Mouse (Mus musculus) intestine, postnatal 0 days (tissue): ENCODE measurements around the gene Zbed6. TPM values are rescaled to one million over a fixed set of nuclear protein-coding genes. Genes with fewer than 3 reads are reported as not detected.
A peak's percentile ranks its signal among the peaks of the same experiment; 100 is the strongest.

ENCODE experiments used
- ATAC-seq: fragments of 200-750 bp; cut with Nextera tagmentation; 2 replicates; pipeline ENCODE4 v1.8.0; 2017; ENCODE audit warnings: mild to moderate bottlenecking, moderate TSS enrichment, moderate library complexity
- H3K27ac ChIP-seq: fragments of 300-500 bp; sonication (generic); 2 replicates; pipeline ENCODE4 v1.5.1; 2014; ENCODE audit warnings: mild to moderate bottlenecking, low read depth, low read length, moderate library complexity
- H3K27me3 ChIP-seq: fragments of 300-500 bp; sonication (generic); replicated peaks from 2 replicates; pipeline ENCODE4 v1.6.1; 2014; ENCODE audit warnings: low read length, mixed read lengths; ENCODE audit not compliant: control insufficient read depth, insufficient read depth
- H3K36me3 ChIP-seq: fragments of 300-500 bp; sonication (generic); 2 replicates; pipeline ENCODE4 v1.6.1; 2014; ENCODE audit warnings: mild to moderate bottlenecking, moderate library complexity; ENCODE audit not compliant: control insufficient read depth, insufficient read depth
- H3K4me1 ChIP-seq: fragments of 300-500 bp; sonication (generic); replicated peaks from 2 replicates; pipeline ENCODE4 v1.6.1; 2014; ENCODE audit warnings: antibody characterized with exemption, low read length, mixed read lengths; ENCODE audit not compliant: control insufficient read depth, insufficient read depth
- H3K4me2 ChIP-seq: fragments of 300-500 bp; sonication (generic); replicated peaks from 2 replicates; pipeline ENCODE4 v1.6.1; 2014; ENCODE audit warnings: low read depth, mild to moderate bottlenecking, moderate library complexity
- H3K4me3 ChIP-seq: fragments of 300-500 bp; sonication (generic); 2 replicates; pipeline ENCODE4 v1.5.1; 2014; ENCODE audit warnings: low read depth, low read length
- H3K9ac ChIP-seq: fragments of 300-500 bp; sonication (generic); 2 replicates; pipeline ENCODE4 v1.6.1; 2014; ENCODE audit warnings: mild to moderate bottlenecking, low read depth, low read length
- H3K9me3 ChIP-seq: fragments of 300-500 bp; sonication (generic); 2 replicates; pipeline ENCODE4 v1.6.1; 2016; ENCODE audit warnings: mixed run types; ENCODE audit not compliant: control insufficient read depth
- CTCF ChIP-seq: sonication (generic); IDR thresholded peaks from 2 replicates; pipeline ENCODE4 v1.5.1; 2016; ENCODE audit warnings: low read depth, mild to moderate bottlenecking, control low read depth, antibody characterized with exemption, moderate library complexity
- WGBS: fragments of 180-500 bp; shearing (Covaris S2); extraction: QIAGEN DNeasy Blood & Tissue Kit; methylation state at CpG from one replicate; pipeline ENCODE4 v1.1.7; 2014; 5-methylcytosine and 5-hydroxymethylcytosine counted together
- polyA plus RNA-seq: library from polyadenylated mRNA; unstranded; fragments of >200 nt; fragmentation: Nextera tagmentation; extraction: Ambion mirVana; gene quantifications from 2 replicates; pipeline ENCODE4 v1.2.1, GENCODE M21; 2015

Gene Zbed6
- polyA plus RNA-seq, 1 experiment from 2014 or later, result 0.93 TPM

GRCm38 (mm10) chr1:133694301-133694700, 33.6 kb upstream of the Zbed6 start:
- H3K27me3 ChIP-seq, result no peaks in the 10 kb centered on the region
- H3K4me2 ChIP-seq, result no peak overlapping the region
- H3K36me3 ChIP-seq, result no peaks in the 10 kb centered on the region
- 4% methylated on average over 1 of the region's 1 CpGs for WGBS
- no peak for TF ChIP-seq CTCF
- ATAC-seq, result peak; percentile 85
- no peak overlapping the region for H3K4me3 ChIP-seq
- H3K9me3 ChIP-seq, result no peaks in the 10 kb centered on the region
- H3K9ac ChIP-seq, result no peak overlapping the region
- peaks cover 13% of the 10 kb centered on the region for H3K4me1 ChIP-seq
- peak overlapping the region; percentile 35; the same call in 1 of the 2 replicates for H3K27ac ChIP-seq

GRCm38 (mm10) chr1:133693536-133694114, 32.9 kb upstream of the Zbed6 start:
- Histone ChIP-seq H3K4me1 (peaks cover 13% of the 10 kb centered on the region), H3K4me2 (no peak overlapping the region), H3K4me3 (no peak overlapping the region), H3K27ac (no peak overlapping the region), H3K36me3 (no peaks in the 10 kb centered on the region), H3K9ac (no peak overlapping the region), H3K27me3 (no peaks in the 10 kb centered on the region), H3K9me3 (no peaks in the 10 kb centered on the region)
- no peak for TF ChIP-seq CTCF
- 70% methylated on average over 11 of the region's 11 CpGs for WGBS
- no peak for ATAC-seq

GRCm38 (mm10) chr1:133692195-133692594, 31.5 kb upstream of the Zbed6 start:
- Histone ChIP-seq H3K27ac (no peak overlapping the region), H3K4me2 (no peak overlapping the region)

GRCm38 (mm10) chr1:133691046-133691445, 30.4 kb upstream of the Zbed6 start:
- H3K36me3 ChIP-seq, result no peaks in the 10 kb centered on the region
- no peak overlapping the region for H3K9ac ChIP-seq
- H3K9me3 ChIP-seq, result no peaks in the 10 kb centered on the region
- H3K4me1 ChIP-seq, result peaks cover 13% of the 10 kb centered on the region
- H3K27me3 ChIP-seq, result no peaks in the 10 kb centered on the region
- no peak overlapping the region for H3K4me2 ChIP-seq
- H3K4me3 ChIP-seq, result no peak overlapping the region
- no peak for TF ChIP-seq CTCF
- no peak overlapping the region for H3K27ac ChIP-seq
- ATAC-seq, result no peak
- WGBS, result 93% methylated on average over 6 of the region's 6 CpGs

More at GRCm38 (mm10) chr1:133692195-133692594, 31.5 kb upstream of the Zbed6 start:
- Histone ChIP-seq H3K36me3 (no peaks in the 10 kb centered on the region), H3K4me3 (no peak overlapping the region), H3K9me3 (no peaks in the 10 kb centered on the region), H3K4me1 (peaks cover 13% of the 10 kb centered on the region), H3K9ac (no peak overlapping the region), H3K27me3 (no peaks in the 10 kb centered on the region)
- 38% methylated on average over 4 of the region's 4 CpGs for WGBS
- no peak for TF ChIP-seq CTCF
- no peak for ATAC-seq

GRCm38 (mm10) chr1:133689897-133690296, 29.2 kb upstream of the Zbed6 start, which contains the start of gene Lax1:
Gene Lax1, minus strand, starts transcription at chr1:133690108.
- Histone ChIP-seq H3K27me3 (no peaks in the 10 kb centered on the region), H3K4me1 (peaks cover 6% of the 10 kb centered on the region), H3K9me3 (no peaks in the 10 kb centered on the region), H3K27ac (no peak within 1 kb of the TSS), H3K4me3 (no peak within 1 kb of the TSS), H3K36me3 (no peaks in the 10 kb centered on the region), H3K9ac (no peak within 1 kb of the TSS), H3K4me2 (no peak within 1 kb of the TSS)
- no peak for TF ChIP-seq CTCF
- ATAC-seq, result no peak
- 46% methylated on average over 6 of the region's 6 CpGs for WGBS

- TF ChIP-seq CTCF, result no peak
- Histone ChIP-seq H3K36me3 (no peaks in the 10 kb centered on the region), H3K4me1 (no peaks in the 10 kb centered on the region), H3K4me3 (no peak overlapping the region), H3K9ac (no peak overlapping the region), H3K4me2 (no peak overlapping the region), H3K9me3 (no peaks in the 10 kb centered on the region), H3K27ac (no peak overlapping the region), H3K27me3 (no peaks in the 10 kb centered on the region)
- ATAC-seq, result no peak
- WGBS, result 65% methylated on average over 7 of the region's 7 CpGs
Observed at GRCm38 (mm10) chr1:133688301-133688700, 27.6 kb upstream of the Zbed6 start.
